Mouse (Mus musculus): ENCODE measurements around the gene Apol11b. TPM values are rescaled to one million over a fixed set of nuclear protein-coding genes. Genes with fewer than 3 reads are reported as not detected.
"Not testable (repeated sequence)": the region's sequence is repeated elsewhere in the genome, so short reads cannot be mapped to it uniquely, and the experiment has no call there.

Apol11b gene
- total RNA-seq (2021): 0.33 and 0.62 TPM in 2 replicates
- long read RNA-seq, partial matches to known transcripts: 0 of 1 reads
- long read RNA-seq, other reads (novel, unspliced or antisense): 1 of 1 reads

DNA sequence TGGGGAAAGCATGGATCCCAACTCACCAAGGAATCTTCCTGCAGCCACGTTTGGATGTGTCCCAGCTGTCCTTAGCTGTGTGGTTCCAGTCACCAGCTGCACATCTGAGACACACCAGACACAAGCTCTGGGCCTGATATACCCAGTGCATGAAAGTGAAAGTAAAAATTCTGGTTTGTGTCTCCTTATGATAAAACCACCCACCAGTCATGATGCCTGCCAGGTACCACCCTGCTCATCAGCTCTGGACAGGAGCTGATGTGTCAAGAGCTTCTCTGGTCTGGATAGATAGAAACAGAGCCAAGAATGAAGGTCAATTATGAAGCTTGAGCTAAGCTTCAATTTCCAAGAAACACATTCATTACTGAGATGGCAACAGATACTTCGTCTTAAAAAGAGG lies at the start of gene Apol11b:
Gene Apol11b, minus strand, starts transcription at position 111 of the 400 bp plus-strand sequence.
- DNase-seq: not testable (repeated sequence)

DNA sequence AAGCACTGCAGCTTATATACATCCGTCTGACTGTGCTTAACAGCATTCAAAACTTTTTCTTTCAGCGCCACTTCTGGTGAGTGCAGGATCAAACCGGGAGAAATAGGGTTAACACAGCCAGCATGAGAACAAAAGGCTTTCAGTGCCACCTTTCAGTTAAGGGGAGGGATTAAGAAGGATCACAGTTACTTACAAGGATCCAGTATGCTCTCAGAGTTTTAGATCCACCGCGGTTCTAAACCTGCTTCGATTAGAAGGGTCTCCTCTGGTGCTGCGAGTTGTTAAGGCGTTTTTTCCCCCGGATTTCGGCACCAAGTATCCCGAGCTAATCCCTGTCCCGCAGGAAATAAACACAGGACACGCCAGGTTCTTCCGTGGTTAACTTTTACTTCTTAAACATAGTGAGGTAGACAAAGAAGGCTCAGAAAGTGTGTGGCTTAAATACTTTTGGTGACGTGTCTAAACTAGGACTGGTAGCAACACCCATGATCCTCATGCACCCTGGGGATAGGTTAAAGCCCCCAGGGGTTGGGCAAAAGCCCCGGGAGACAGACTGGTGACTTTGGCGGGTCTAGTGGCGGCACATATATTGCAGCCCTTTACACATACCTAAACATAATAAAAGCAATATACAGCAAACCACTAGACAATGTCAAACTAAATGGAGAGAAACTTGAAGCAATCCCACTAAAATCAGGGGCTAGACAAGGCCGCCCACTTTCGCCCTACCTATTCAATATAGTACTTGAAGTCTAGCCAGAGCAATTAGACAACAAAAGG lies 48.6 kb upstream of the Apol11b start:
- not testable (repeated sequence) for DNase-seq

DNA sequence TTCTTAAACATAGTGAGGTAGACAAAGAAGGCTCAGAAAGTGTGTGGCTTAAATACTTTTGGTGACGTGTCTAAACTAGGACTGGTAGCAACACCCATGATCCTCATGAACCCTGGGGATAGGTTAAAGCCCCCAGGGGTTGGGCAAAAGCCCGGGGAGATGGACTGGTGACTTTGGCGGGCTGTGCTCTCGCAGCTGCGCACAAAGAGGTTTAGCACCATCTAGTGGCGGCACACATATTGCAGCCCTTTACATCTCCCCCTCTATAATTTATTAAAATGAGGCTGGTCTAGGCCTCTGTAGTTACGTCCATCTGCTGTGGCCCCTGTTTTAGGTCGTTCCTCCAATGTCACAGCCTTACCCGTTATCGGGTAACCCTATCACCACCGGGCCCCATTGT lies 40.9 kb upstream of the Apol11b start:
- DNase-seq: peak; percentile 44

DNA sequence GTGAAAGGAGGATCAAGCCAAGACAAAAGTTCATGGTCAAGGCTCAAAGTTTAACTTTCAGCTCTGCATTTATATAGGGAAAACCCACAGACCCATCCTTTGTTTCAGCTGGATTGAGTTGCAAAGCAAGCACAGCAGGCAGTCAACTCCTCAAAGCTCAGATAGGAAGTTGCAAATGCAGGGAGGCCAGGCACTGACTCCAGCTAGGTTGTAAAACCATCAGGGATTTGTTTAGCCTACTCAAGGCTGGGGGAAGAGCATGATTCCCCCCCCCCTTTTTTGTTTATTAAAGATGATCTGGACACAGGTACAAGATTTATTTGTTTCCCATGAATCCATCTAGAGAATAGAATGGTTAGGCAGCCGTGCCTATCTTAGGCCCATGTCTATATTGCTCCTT lies 31.0 kb upstream of the Apol11b start:
- not testable (repeated sequence) for DNase-seq

DNA sequence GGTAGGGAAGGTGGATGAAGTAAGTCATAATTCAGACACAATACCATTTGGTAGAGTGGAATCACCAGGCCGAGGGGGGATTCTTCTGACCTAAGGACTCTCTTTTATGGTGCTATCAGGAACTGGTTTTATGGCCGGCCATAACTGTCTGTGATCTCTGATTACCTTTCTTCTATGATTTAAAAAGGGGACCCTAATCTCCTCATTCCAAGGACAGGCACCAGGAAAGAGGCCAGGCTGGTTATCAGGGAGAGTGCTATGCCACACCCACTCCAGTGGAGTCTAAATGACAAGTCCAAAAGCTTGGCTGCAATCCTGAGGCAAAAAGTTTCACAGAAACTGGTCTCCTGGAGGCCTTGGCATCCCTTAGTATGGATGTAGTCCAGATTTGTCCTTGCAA lies 18.8 kb upstream of the Apol11b start:
- not testable (repeated sequence) for DNase-seq

DNA sequence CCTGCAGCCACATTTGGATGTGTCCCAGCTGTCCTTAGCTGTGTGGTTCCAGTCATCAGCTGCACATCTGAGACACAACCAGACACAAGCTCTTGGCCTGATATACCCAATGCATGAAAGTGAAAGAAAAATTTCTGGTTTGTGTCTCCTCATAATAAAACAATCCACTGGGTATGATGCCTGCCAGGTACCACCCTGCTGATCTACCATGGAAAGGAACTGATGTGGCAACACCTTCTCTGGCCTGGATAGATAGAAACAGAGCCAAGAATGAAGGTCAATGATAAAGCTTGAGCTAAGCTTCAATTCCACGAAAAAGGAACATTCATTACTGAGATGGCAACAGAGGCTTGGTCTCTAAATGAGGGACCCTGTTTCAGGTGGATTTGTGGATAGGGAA lies 16.7 kb upstream of the Apol11b start:
- DNase-seq: not testable (repeated sequence)

- not testable (repeated sequence) for DNase-seq
Observed at GRCm38 (mm10) chr15:77651143-77651542, 8.1 kb upstream of the Apol11b start.

GRCm38 (mm10) chr15:77629822-77630221 lies 13.3 kb downstream of the Apol11b start:
- not testable (repeated sequence) for DNase-seq

GRCm38 (mm10) chr15:77628647-77629046 lies 14.4 kb downstream of the Apol11b start:
- not testable (repeated sequence) for DNase-seq

DNA sequence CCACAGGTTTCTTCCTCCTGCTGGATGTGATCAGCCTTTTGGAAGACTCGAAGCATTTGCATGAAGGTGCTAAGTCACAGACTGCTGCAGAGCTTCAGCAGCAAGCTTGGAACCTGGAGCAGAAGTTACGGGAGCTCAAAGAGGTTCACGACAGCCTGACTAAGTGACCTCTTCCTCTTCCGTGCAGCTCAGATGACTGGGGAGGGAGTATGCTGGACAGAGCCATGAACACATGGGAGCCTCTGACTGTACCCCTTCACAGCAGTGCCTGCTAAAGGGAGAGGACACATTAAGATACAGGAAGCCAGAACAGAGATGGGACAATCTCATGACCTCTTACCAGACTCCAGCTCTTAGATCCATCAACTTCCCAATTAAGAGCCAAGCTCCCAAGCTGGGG lies 16.6 kb downstream of the Apol11b start:
- DNase-seq: not testable (repeated sequence)

DNA sequence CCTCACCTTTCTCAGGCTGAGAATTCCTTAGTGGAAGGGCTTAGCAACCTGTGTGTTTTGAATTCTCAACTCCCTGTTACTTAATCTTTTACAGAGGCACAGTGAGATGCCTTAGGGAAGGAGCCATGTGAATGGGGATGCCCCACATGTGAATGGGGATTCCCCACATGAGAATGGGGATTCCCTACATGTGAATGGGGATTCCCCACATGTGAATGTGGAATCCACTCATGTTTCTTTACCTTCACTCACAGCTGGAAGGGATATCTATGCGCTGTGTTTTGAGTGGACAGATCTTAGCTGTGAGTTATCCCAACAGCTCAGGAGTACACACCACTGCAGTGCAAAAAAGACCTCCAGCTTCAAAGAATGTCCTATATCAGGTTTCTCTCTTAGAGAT lies 18.4 kb downstream of the Apol11b start:
- DNase-seq: no peak

DNA sequence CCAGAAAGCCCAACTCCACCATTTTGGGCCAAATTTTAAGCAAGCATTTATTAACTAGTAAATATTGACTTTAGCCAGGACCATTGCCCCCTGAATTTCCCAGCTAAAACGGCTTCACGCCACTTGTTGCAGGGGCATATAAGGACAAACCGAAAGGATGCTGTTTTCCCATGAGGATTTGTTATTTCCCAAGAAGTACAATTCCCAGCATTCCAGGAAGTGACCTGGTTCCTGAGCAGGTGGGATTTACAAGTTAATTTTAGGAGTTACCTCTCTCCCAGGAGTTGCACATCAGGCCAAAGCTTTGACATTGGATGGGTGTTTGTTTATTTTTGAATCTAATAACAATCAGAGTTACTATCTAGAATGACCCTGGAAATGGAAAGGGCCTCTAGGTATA lies 37.0 kb downstream of the Apol11b start:
- DNase-seq: no peak

DNA sequence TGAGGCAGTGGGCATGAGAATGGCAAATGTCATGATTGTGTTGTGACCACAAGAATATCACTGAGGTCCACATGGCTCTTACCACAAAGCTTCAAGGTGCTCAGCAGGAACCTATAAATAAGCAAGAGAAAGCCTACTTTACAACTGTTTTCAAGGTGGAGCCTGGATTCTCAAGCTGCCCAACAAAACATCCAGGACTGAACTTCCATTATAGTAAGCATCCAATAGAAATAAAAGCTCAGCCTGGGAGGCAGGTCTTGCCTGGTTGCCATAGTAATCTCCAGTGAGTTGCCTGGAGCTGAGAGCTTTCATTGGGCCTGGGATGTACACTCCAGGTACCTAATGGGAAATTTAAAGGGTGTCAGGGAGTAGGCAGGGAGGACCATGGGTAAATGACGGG lies 44.1 kb downstream of the Apol11b start, which contains the start of gene Gm36245:
Gene Gm36245, plus strand, starts transcription at position 301 of the 400 bp plus-strand sequence.
- no peak for DNase-seq

- no peak for DNase-seq
Observed at GRCm38 (mm10) chr15:77598429-77598828, 44.7 kb downstream of the Apol11b start.

DNA sequence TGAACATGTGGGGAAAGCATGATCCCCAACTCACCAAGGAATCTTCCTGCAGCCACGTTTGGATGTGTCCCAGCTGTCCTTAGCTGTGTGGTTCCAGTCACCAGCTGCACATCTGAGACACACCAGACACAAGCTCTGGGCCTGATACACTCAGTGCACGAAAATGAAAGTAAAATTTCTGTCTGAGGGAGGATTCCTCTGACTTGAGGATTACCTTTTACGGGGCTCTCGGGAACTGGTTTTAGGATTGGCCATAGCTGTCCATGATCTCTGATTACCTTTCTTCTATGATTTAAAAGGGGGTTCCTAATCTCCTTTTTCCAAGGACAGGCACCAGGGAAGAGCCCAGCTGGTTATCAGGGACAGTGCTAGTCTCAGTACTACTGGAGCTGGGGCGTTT lies 47.1 kb downstream of the Apol11b start, which contains the start of gene Apol10b:
Gene Apol10b, minus strand, starts transcription at position 165 of the 400 bp plus-strand sequence.
- DNase-seq: no peak

DNA sequence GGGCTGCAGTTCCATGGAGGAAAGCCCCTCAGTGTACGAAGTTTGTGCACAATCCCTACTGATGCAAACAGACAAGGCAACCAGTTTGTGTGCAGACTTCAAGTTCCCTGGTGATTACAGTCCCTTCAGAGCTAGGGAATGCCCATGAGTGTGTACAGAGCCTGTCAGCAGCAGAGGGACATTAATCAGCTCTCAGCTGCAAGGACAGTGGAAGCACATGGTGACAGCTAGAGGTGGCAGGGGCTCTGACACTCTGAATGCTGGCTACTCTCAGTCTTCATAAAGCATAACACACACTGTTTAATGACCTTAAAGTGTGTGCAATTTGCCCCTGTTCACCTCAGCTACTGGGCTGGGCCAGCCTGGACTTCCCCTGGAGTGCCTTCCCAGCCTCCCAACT lies 49.5 kb downstream of the Apol11b start:
- no peak for DNase-seq

- no peak for DNase-seq
Observed at GRCm38 (mm10) chr15:77590881-77591280, 52.2 kb downstream of the Apol11b start.

GRCm38 (mm10) chr15:77588981-77589380 lies 54.1 kb downstream of the Apol11b start:
- no peak for DNase-seq

DNA sequence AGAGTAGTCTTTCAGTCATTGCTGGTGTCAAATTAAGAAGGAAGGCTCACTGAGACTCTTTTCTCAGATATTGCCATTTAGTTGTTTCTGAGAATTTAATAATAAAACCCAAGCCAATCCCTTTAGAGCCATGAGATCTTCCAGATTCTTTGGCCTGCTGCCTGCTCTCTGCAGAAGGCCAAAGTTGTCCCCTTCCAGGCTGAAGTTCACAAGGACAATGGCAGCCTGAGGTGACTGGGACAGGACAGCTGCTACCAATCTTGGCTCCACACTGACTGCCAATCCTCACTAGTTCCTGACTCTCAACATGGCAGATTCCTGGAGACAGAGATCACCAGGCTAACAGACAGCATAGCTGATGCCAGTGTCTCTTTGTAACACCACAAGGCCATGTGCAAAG lies 56.1 kb downstream of the Apol11b start:
- DNase-seq: no peak

Measured in adrenal gland, postnatal 25 days (tissue).